Mouse (Mus musculus): ENCODE results near the gene Gm7879.
"Not testable (repeated sequence)": the region's sequence is repeated elsewhere in the genome, so short reads cannot be mapped to it uniquely, and the experiment has no call there.

Gene Gm7879

DNA sequence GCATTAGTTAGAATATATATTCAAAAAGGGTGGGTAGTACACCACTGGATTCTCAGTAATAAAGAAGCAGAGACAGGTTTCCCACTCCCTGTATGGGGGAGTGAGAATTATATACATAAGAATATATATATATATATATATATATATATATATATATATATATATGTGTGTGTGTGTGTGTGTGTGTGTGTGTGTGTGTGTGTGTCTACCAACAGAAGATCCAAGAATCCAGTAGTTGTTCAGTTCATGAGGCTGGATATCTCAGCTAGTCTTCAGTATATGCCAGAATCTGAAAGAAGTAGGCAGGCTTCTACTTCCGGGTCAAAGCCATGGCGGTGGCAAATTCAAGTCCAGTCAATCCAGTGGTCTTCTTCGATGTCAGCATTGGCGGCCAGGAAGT is at the start of gene Gm7879:
Gm7879 (plus strand) TSS at position 301 of the 400 bp plus-strand sequence.
- not testable (repeated sequence) for DNase-seq (ENCODE audit: low read depth, low spot score)

- DNase-seq (ENCODE audit: low read depth, low spot score), result no peak
Observed at GRCm38 (mm10) chr5:43863642-43864041, 49.3 kb upstream of the Gm7879 start.

DNA sequence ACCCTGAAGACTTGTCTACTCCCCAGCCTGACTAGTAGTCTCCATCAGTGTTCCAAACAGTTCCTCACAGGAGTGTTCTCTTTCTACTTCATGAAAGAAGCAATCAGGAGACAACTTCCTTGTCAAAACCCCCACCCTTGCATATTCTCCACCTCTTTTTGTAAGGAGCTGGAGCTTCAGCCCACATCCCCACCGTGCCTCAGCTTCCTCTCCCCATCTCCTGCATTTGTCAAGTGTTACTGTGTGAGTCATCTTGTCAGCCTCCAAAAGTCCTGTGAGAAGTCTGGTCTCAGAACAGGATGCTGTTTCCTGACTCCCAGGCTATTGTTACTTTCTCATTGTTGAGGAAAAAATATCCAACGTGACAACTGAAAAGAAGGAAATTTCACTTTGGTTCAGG is 47.6 kb upstream of the Gm7879 start:
- DNase-seq (ENCODE audit: low read depth, low spot score), result no peak

- DNase-seq (ENCODE audit: low read depth, low spot score), result no peak
Observed at GRCm38 (mm10) chr5:43868253-43868652, 44.7 kb upstream of the Gm7879 start, which contains the start of gene Cd38. TSS of gene Cd38 (plus strand) at chr5:43868553.

- DNase-seq (ENCODE audit: low read depth, low spot score), result no peak
Observed at GRCm38 (mm10) chr5:43868711-43869600, 44.0 kb upstream of the Gm7879 start.

GRCm38 (mm10) chr5:43871845-43872244 is 41.1 kb upstream of the Gm7879 start:
- no peak for DNase-seq (ENCODE audit: low read depth, low spot score)

GRCm38 (mm10) chr5:43872652-43873051 is 40.3 kb upstream of the Gm7879 start:
- DNase-seq (ENCODE audit: low read depth, low spot score), result no peak

- DNase-seq (ENCODE audit: low read depth, low spot score), result no peak
Observed at GRCm38 (mm10) chr5:43882034-43882433, 30.9 kb upstream of the Gm7879 start.

GRCm38 (mm10) chr5:43885060-43885820 is 27.7 kb upstream of the Gm7879 start:
- no peak for DNase-seq (ENCODE audit: low read depth, low spot score)

DNA sequence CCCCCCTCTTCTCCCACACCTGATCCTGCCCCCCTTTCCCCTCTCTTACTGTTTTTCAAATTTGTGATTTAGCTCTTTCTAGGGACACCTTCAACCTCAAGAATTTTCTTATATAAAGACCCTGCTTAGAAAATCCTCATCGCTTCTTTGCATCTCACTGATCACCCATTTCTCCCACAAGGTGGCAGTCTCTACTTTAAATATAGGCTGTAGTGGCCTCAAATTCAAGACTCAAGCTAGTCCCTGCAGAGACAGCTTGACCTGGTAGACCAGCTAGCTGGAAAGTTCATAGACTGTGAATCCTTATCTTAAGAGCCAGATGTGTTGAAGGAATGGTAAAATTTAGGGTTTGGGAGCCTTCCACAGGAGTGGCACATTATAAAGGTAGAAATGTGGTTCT is 20.6 kb upstream of the Gm7879 start:
- DNase-seq (ENCODE audit: low read depth, low spot score), result no peak

GRCm38 (mm10) chr5:43894113-43894512 is 18.8 kb upstream of the Gm7879 start:
- no peak for DNase-seq (ENCODE audit: low read depth, low spot score)

- DNase-seq (ENCODE audit: low read depth, low spot score), result peak; percentile 45
Observed at GRCm38 (mm10) chr5:43895931-43896330, 17.0 kb upstream of the Gm7879 start.

GRCm38 (mm10) chr5:43904685-43905084 is 8.3 kb upstream of the Gm7879 start:
- DNase-seq (ENCODE audit: low read depth, low spot score), result no peak

- DNase-seq (ENCODE audit: low read depth, low spot score), result no peak
Observed at GRCm38 (mm10) chr5:43909213-43909612, 3.7 kb upstream of the Gm7879 start.

DNA sequence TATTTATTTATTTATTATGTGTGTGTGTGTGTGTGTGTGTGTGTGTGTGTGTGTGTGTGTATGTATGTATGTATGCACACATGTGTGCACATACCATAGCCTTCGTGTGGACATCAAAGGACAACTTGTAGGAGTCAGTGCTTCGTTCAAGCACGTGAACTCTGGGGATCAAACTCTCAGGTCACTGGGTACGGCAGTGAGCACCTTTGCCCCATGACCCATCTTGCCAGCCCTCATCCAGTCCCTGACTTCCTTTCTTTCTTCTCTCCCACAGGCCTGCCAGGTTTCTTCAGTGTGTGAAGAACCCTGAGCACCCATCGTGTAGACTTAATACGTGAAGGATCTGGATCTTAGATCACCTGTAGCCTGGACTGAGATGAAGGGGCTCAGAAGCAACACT is 2.9 kb upstream of the Gm7879 start:
- no peak for DNase-seq (ENCODE audit: low read depth, low spot score)

- DNase-seq (ENCODE audit: low read depth, low spot score), result no peak
Observed at GRCm38 (mm10) chr5:43915261-43915886, 2.4 kb downstream of the Gm7879 start.

- DNase-seq (ENCODE audit: low read depth, low spot score), result no peak
Observed at GRCm38 (mm10) chr5:43921877-43922276, 8.9 kb downstream of the Gm7879 start.

GRCm38 (mm10) chr5:43923933-43924332 is 11.0 kb downstream of the Gm7879 start:
- DNase-seq (ENCODE audit: low read depth, low spot score), result no peak

DNA sequence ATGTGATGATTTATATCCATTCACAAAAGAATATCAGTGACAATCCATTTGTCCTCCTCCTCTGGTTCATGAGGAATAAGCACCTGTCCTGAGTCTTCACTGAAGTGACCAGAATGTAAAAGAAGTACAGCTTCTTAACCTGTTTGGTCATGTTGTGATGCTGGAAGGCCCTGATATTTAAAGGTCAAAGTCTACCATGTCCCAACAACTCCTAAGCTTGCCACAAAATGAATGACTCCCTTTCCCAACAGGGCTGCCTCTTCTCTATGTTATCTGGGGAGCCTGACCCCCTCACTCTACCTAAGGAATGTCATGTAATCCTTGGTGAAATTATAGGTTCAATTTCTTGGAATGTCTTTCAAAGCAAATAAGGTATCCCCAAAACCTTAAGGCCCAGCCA is 14.8 kb downstream of the Gm7879 start:
- no peak for DNase-seq (ENCODE audit: low read depth, low spot score)

DNA sequence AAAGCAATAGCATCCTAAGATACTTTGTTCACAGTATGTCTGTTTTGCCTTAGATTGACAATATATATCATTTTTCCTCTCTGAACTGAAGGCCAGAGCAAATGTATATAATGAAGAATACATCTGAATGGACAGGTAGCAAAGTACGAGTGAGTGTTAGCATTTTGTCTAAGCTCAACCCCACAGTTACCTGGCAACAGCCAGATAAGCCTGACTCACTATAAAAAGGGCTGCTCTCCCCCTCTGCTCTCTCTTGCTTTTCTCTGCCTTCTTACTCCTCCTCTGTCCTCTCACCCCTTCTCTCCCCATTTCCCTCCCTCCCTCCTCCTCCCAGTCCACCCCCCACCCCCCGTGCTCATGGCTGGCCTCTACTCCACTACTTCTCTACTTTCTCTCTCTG is 20.3 kb downstream of the Gm7879 start:
- no peak for DNase-seq (ENCODE audit: low read depth, low spot score)

- DNase-seq (ENCODE audit: low read depth, low spot score), result no peak
Observed at GRCm38 (mm10) chr5:43947330-43947977, 34.5 kb downstream of the Gm7879 start.
